Mouse (Mus musculus) ES-E14 (cell line): Measurements from ENCODE around the gene Nfkbie. TPM values are rescaled to one million over a fixed set of nuclear protein-coding genes. Genes with fewer than 3 reads are reported as not detected.

Source experiments
- DNase-seq: peaks from one replicate; pipeline ENCODE4 v3.0.0-alpha.2; 2013; ENCODE audit warnings: low read depth, low spot score
- H3K27ac ChIP-seq: 2 replicates; pipeline ENCODE4 v1.5.1; 2012; ENCODE audit warnings: low read depth, mild to moderate bottlenecking, low read length, moderate library complexity, mixed read lengths; ENCODE audit not compliant: poor library complexity, insufficient read depth, severe bottlenecking
- H3K36me3 ChIP-seq: 2 replicates; pipeline ENCODE4 v1.6.1; 2012; ENCODE audit warnings: mild to moderate bottlenecking, low read length, moderate library complexity, mixed read lengths; ENCODE audit not compliant: control insufficient read depth, poor library complexity, insufficient read depth, severe bottlenecking
- H3K4me1 ChIP-seq, 2 experiments: fragments of 150-350 bp in 1 of 2; sonication (generic) in 1 of 2; 2 replicates each; pipeline ENCODE4 v1.6.1; 2012; ENCODE audit warnings: low read length in 2 of 2, mild to moderate bottlenecking in 1 of 2, mixed read lengths in 1 of 2; ENCODE audit not compliant: control insufficient read depth in 2 of 2, insufficient read depth in 2 of 2, poor library complexity in 1 of 2
- H3K4me3 ChIP-seq, 2 experiments: fragments of 150-350 bp in 1 of 2; sonication (generic) in 1 of 2; 2 replicates each; pipeline ENCODE4 v1.5.1; 2012; ENCODE audit warnings: low read length in 2 of 2, low read depth in 1 of 2, mild to moderate bottlenecking in 1 of 2, mixed read lengths in 1 of 2; ENCODE audit not compliant: insufficient read depth in 1 of 2, poor library complexity in 1 of 2, severe bottlenecking in 1 of 2
- H3K9ac ChIP-seq: 2 replicates; pipeline ENCODE4 v1.6.1; 2012; ENCODE audit warnings: low read depth, mild to moderate bottlenecking, low read length, mixed read lengths; ENCODE audit not compliant: poor library complexity, insufficient read depth, severe bottlenecking
- H3K9me3 ChIP-seq: fragments of 150-350 bp; sonication (generic); 2 replicates; pipeline ENCODE4 v1.6.1; 2012; ENCODE audit warnings: low read depth, mild to moderate bottlenecking, low read length; ENCODE audit not compliant: control insufficient read depth, insufficient read depth
- CHD2 ChIP-seq: IDR thresholded peaks from 2 replicates; pipeline ENCODE4 v1.6.1; 2014; ENCODE audit warnings: mild to moderate bottlenecking, low read depth, low read length, inconsistent platforms
- HCFC1 ChIP-seq: IDR thresholded peaks from 2 replicates; pipeline ENCODE4 v1.6.1; 2012; ENCODE audit warnings: low read length, inconsistent platforms, borderline replicate concordance; ENCODE audit not compliant: insufficient read depth
- MAFK ChIP-seq: IDR thresholded peaks from 2 replicates; pipeline ENCODE4 v1.6.1; 2014; ENCODE audit warnings: mild to moderate bottlenecking, low read depth, low read length, inconsistent platforms; ENCODE audit not compliant: insufficient read depth
- ZC3H11A ChIP-seq: IDR thresholded peaks from 2 replicates; pipeline ENCODE4 v1.6.1; 2012; ENCODE audit warnings: low read depth, mild to moderate bottlenecking, inconsistent platforms, low read length, borderline replicate concordance
- ZNF384 ChIP-seq: IDR thresholded peaks from 2 replicates; pipeline ENCODE4 v1.6.1; 2012; ENCODE audit warnings: low read depth, low read length, inconsistent platforms
- in situ Hi-C, 2 experiments: fragments of 600-800 bp; cut with MboI; formaldehyde crosslinking; loops; one replicate each; pipeline ENCODE4 v1.15.1; 2025; ENCODE audit warnings: low sequenced_read_pairs in 2 of 2, inconsistent platforms in 1 of 2; ENCODE audit not compliant: unreplicated experiment in 2 of 2
- total RNA-seq: library from RNA; depleted of rRNA; stranded (reverse); fragments of 300-350 nt; gene quantifications from 2 replicates; pipeline ENCODE4 v1.2.3, GENCODE M21; 2012

Nfkbie gene
- total RNA-seq, 1 experiment, result 2.2 TPM

GRCm38 (mm10) chr17:45573087-45573779 lies 17.7 kb downstream of the Nfkbie start, which contains the start of gene Hsp90ab1:
Gene Hsp90ab1 (minus strand): TSS chr17:45573271.
- Histone ChIP-seq H3K4me3 (peak within 1 kb of the TSS; percentile 90 to 95), H3K9ac (peak within 1 kb of the TSS; percentile 99), H3K36me3 (peaks cover 43% of the 10 kb centered on the region), H3K4me1 (peaks cover 0 to 5% of the 10 kb centered on the region in 2 experiments; a peak in 2 of 4 replicates), H3K9me3 (no peaks in the 10 kb centered on the region), H3K27ac (peak within 1 kb of the TSS; percentile 99)
- in situ Hi-C loops, result no loop called here
- DNase-seq, result peak; percentile 97
- peak; percentile 65; the same call in 1 of the 2 replicates for TF ChIP-seq HCFC1
- peak; percentile 48; the same call in 1 of the 2 replicates for TF ChIP-seq ZNF384
- peak; percentile 56; the same call in 1 of the 2 replicates for TF ChIP-seq CHD2
- TF ChIP-seq MAFK, result no peak

GRCm38 (mm10) chr17:45573780-45574123 lies 18.2 kb downstream of the Nfkbie start:
- peak overlapping the region; percentile 77 to 95 for H3K4me3 ChIP-seq
- H3K9me3 ChIP-seq, result no peaks in the 10 kb centered on the region
- H3K4me1 ChIP-seq, result peaks cover 0 to 5% of the 10 kb centered on the region in 2 experiments; a peak in 2 of 4 replicates
- TF ChIP-seq HCFC1, result 0 out of 2 replicates have a peak, but pooled peaks have one; percentile 32
- TF ChIP-seq CHD2, result no peak
- TF ChIP-seq ZNF384, result peak; percentile 97
- TF ChIP-seq MAFK, result no peak
- no peak for TF ChIP-seq ZC3H11A
- H3K27ac ChIP-seq, result peak overlapping the region; percentile 90
- in situ Hi-C loops, result no loop called here
- H3K36me3 ChIP-seq, result peaks cover 38% of the 10 kb centered on the region
- H3K9ac ChIP-seq, result peak overlapping the region; percentile 89
- peak; percentile 91 for DNase-seq

DNA sequence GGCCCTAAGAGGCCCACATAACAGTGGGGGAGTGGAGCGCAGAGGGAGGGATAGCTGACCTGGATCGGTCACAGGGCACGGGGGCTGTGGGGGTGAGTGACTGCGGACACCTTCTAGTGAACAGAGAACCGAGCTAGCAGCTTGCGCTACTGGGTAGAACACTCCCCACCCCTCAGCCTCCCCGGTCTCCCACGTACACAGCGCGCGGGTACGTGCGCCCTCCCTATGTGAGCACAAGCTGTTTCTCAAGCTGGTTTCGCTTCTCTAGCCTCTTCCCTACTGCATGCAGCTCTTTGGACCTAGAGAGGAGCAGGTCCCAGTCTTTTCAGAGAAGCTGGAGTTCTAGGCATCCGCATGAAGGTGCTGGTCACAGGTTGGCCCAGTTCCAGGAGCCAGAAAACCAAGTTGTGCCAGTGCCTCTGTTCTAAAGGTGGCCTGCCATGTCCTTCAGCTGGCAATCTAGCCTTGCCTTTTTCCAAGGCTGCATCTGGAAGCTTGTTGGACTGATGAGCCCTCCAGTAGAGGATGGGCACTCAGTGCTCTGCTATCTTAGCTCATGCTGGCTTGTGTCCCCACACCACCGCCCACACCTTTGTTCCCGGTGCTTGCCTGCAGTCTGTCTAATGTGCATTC lies 18.7 kb downstream of the Nfkbie start:
- H3K4me3 ChIP-seq, result peak overlapping the region; percentile 77 to 95
- peak overlapping the region; percentile 90 for H3K27ac ChIP-seq
- H3K9ac ChIP-seq, result peak overlapping the region; percentile 89
- peaks cover 33% of the 10 kb centered on the region for H3K36me3 ChIP-seq
- no peaks in the 10 kb centered on the region for H3K9me3 ChIP-seq
- in situ Hi-C loops, result no loop called here
- DNase-seq, result no peak
- H3K4me1 ChIP-seq, result peaks cover 0 to 5% of the 10 kb centered on the region in 2 experiments; a peak in 2 of 4 replicates
- TF ChIP-seq MAFK, result no peak
- TF ChIP-seq ZNF384, result peak; percentile 5; the same call in 1 of the 2 replicates

GRCm38 (mm10) chr17:45575123-45575897 lies 19.8 kb downstream of the Nfkbie start:
- Histone ChIP-seq H3K9ac (peak overlapping the region; percentile 8; the same call in 1 of the 2 replicates), H3K9me3 (no peaks in the 10 kb centered on the region), H3K36me3 (peaks cover 23% of the 10 kb centered on the region), H3K27ac (no peak overlapping the region), H3K4me1 (peaks cover 0 to 15% of the 10 kb centered on the region in 2 experiments; a peak in 2 of 4 replicates), H3K4me3 (no peak overlapping the region)
- DNase-seq, result no peak
- no peak for TF ChIP-seq ZNF384
- TF ChIP-seq HCFC1, result no peak
- no peak for TF ChIP-seq CHD2
- TF ChIP-seq ZC3H11A, result no peak
- TF ChIP-seq MAFK, result no peak
- in situ Hi-C loops, result no loop called here
